Mouse (Mus musculus): Measurements from ENCODE around the gene Mapk6.
"Not testable (repeated sequence)": the region's sequence is repeated elsewhere in the genome, so short reads cannot be mapped to it uniquely, and the experiment has no call there.

DNA sequence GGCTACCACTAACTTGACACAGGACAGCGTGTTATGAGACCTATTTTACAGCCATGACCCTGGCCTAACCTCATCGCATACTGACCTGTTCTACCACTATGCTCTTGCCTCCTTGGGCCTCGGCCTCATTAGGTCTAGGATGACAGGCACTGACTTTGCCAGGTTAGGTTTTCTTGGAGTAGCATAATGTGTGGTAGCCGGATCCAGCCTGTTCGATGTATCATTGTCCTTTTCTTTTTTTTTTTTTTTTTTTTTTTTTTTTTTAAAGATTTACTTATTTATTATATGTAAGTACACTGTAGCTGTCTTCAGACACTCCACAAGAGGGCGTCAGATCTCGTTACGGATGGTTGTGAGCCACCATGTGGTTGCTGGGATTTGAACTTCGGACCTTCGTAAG is 36.8 kb upstream of the Mapk6 start:
- not testable (repeated sequence) for TF ChIP-seq CTCF, EP300 (IDR thresholded peaks at IDR 0.05)
